Mouse (Mus musculus): Measurements from ENCODE around the gene Vmn2r100. TPM values are rescaled to one million over a fixed set of nuclear protein-coding genes. Genes with fewer than 3 reads are reported as not detected.

Gene Vmn2r100
- not detected in 2 replicates for polyA plus RNA-seq (2012; rRNA removed)

GRCm38 (mm10) chr17:19504432-19504831 lies at the start of gene Vmn2r100:
Gene Vmn2r100, plus strand, starts transcription at chr17:19504732.
- DNase-seq (ENCODE audit: low read depth, low spot score): no peak

- DNase-seq (ENCODE audit: low read depth, low spot score): no peak
These were observed 21.7 kb upstream of the Vmn2r100 start for GRCm38 (mm10) chr17:19482866-19483265.

- no peak for DNase-seq (ENCODE audit: low read depth, low spot score)
These were observed 72.4 kb downstream of the Vmn2r100 start, which contains the start of gene Vmn2r101 for GRCm38 (mm10) chr17:19576927-19577326. Gene Vmn2r101, plus strand, starts transcription at chr17:19577227.

Other genes with a start within 250 kb of the Vmn2r100 start
- gene Vmn2r99, start 142.8 kb upstream of the Vmn2r100 start, polyA plus RNA-seq (2012; rRNA removed): not detected in 2 replicates
- not detected in 2 replicates for gene Vmn2r101, start 72.5 kb downstream of the Vmn2r100 start, polyA plus RNA-seq (2012; rRNA removed)
- not detected in 2 replicates for gene Vmn2r102, start 155.6 kb downstream of the Vmn2r100 start, polyA plus RNA-seq (2012; rRNA removed)